ENCODE assay signal across 25 mouse cellular contexts in the genomic region with DNA sequence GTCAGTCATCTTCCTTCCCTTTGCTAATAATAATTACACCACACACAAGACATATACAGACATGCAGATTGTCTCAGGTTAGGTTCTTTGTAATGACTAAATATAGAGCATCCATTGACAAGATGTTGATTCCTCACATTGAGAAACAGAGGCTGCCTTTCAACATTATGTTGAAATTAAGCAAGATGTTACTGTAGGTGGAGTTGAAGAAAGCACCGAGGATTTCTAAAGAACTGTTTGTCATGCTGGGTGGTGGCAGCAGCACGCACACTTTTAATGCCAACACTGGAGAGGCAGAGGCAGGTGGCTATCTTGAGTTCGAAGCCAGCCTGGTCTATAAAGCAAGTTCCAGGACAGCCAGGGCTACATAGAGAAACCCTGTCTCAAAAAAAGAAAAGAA.
"Had no signal": no experiment of that assay in that cellular context is flagged by ENCODE, and none has a peak within 500 bp of the region (broad histone marks: within the 10 kb centered on the region; RNA-seq: fewer than 3 reads in every experiment).

No protein-coding gene starts in this region.

- H3K4me2 ChIP-seq: heart, embryonic 12.5 days; hindbrain, embryonic 12.5 days; hindbrain, embryonic 14.5 days; intestine, embryonic 15.5 days; limb, embryonic 13.5 days; limb, embryonic 15.5 days; liver, embryonic 12.5 days had no signal

- H3K27me3 ChIP-seq: heart, embryonic 12.5 days; hindbrain, embryonic 12.5 days; intestine, embryonic 15.5 days; limb, embryonic 13.5 days; limb, embryonic 15.5 days; liver, embryonic 12.5 days had no signal

- ATAC-seq: hindbrain, embryonic 16.5 days; inflammation-experienced regulatory T-cells, adult 6 months; intestine, embryonic 15.5 days; intestine, postnatal 0 days; liver, embryonic 12.5 days had no signal

- H3K9ac ChIP-seq: heart, embryonic 12.5 days; hindbrain, embryonic 12.5 days; hindbrain, embryonic 14.5 days; intestine, embryonic 15.5 days; limb, embryonic 13.5 days; limb, embryonic 15.5 days; liver, embryonic 12.5 days had no signal

- H3K27ac ChIP-seq: gastrocnemius, adult 2 months; heart, adult 2 months; heart, embryonic 10.5 days; hindbrain, embryonic 10.5 days; hindbrain, embryonic 12.5 days; hindbrain, embryonic 14.5 days; intestine, embryonic 15.5 days; limb, embryonic 13.5 days; limb, embryonic 15.5 days; liver, embryonic 12.5 days had no signal

- H3K36me3 ChIP-seq: heart, embryonic 10.5 days; heart, embryonic 12.5 days; hindbrain, embryonic 10.5 days; hindbrain, embryonic 12.5 days; intestine, embryonic 15.5 days; limb, embryonic 13.5 days; limb, embryonic 15.5 days; liver, embryonic 12.5 days had no signal

- H3K4me3 ChIP-seq: gastrocnemius, adult 2 months; heart, adult 2 months; heart, embryonic 10.5 days; heart, embryonic 12.5 days; hindbrain, embryonic 10.5 days; hindbrain, embryonic 12.5 days; intestine, embryonic 15.5 days; limb, embryonic 13.5 days; limb, embryonic 15.5 days; liver, embryonic 12.5 days had no signal

- H3K4me1 ChIP-seq: hindbrain, embryonic 12.5 days; intestine, embryonic 15.5 days; limb, embryonic 13.5 days; limb, embryonic 15.5 days had no signal

- DNase-seq: gastrocnemius, adult 2 months; gastrocnemius, postnatal 10 days; gastrocnemius, postnatal 25 days; heart, adult 2 months; heart, postnatal 10 days; heart, postnatal 4 days; kidney, adult 18-20 months; kidney, adult 8-10 months; kidney, postnatal 10 days; kidney, postnatal 36 days; layer of hippocampus, adult 9-11 months; layer of hippocampus, postnatal 36 days; left cerebral cortex, postnatal 4 days had no signal

- H3K9me3 ChIP-seq: heart, embryonic 10.5 days; heart, embryonic 12.5 days; hindbrain, embryonic 10.5 days; hindbrain, embryonic 12.5 days; intestine, embryonic 15.5 days; limb, embryonic 13.5 days; limb, embryonic 15.5 days; liver, embryonic 12.5 days had no signal
